In the genomic region with DNA sequence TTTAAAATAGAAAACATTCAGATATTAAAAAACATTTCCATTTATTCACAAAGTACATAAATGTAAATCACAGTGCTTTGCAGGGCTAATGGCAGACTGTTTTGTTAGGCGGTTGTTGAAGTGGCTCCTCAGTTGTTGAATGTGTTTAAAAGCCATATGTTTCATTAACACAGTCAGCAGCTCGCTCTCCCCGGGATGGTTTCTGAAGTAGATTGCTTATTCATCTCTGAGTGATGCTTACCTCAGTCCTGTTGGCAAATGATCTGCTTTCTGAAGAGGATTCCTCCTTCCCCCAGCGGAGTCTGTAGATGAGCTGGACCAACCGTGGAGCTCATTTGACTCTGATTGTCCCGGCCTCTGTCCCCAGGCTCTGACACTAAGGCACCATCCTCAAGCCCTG, we compare ENCODE assay signal across 17 mouse cellular contexts.
"Had no signal": no experiment of that assay in that cellular context is flagged by ENCODE, and none has a peak within 500 bp of the region (broad histone marks: within the 10 kb centered on the region; RNA-seq: fewer than 3 reads in every experiment).

No protein-coding gene starts in this region.

- H3K4me2 ChIP-seq: lung, embryonic 14.5 days; midbrain, embryonic 12.5 days; neural tube, embryonic 13.5 days; neural tube, embryonic 15.5 days had no signal

- H3K27me3 ChIP-seq: midbrain, embryonic 12.5 days; neural tube, embryonic 13.5 days; neural tube, embryonic 15.5 days had no signal

- ATAC-seq: midbrain, embryonic 16.5 days had no signal

- H3K9me3 ChIP-seq: midbrain, embryonic 10.5 days; midbrain, embryonic 12.5 days; neural tube, embryonic 13.5 days; neural tube, embryonic 15.5 days had no signal

- H3K9ac ChIP-seq: lung, embryonic 14.5 days; midbrain, embryonic 12.5 days; neural tube, embryonic 13.5 days; neural tube, embryonic 15.5 days had no signal

- H3K4me3 ChIP-seq: midbrain, embryonic 10.5 days; midbrain, embryonic 12.5 days; myocyte; neural tube, embryonic 13.5 days; neural tube, embryonic 15.5 days had no signal

- DNase-seq: lung, adult 18-20 months; lung, embryonic 14.5 days; lung, postnatal 10 days; lung, postnatal 4 days; midbrain, embryonic 14.5 days; right cerebral cortex, postnatal 25 days; right cerebral cortex, postnatal 4 days; spleen, adult 18-20 months; thymus, adult 2 months; thymus, postnatal 25 days; thymus, postnatal 4 days had no signal

- H3K4me1 ChIP-seq: midbrain, embryonic 10.5 days; midbrain, embryonic 12.5 days had no signal

- H3K27ac ChIP-seq: midbrain, embryonic 10.5 days; midbrain, embryonic 12.5 days; neural tube, embryonic 13.5 days; neural tube, embryonic 15.5 days had no signal
